11 mouse cellular contexts compared by ENCODE assay signal in the genomic region with DNA sequence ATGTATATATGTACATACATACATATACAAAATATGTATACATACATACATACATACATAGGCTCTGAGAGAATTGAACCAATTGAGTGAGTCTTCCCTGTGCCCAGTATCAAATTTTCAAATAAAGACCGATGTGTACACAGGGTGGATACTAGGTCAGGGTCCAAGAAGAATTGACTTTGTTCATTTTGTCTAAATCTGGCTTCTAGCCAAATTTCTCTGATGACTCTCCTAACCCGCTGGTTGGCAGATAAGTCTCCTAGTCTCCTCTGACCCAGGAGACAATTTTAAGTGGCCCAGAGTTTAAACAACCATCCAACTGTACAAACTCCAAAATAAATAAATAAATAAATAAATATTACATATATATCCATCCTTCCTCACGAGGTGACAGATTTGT. TPM values are rescaled to one million over a fixed set of nuclear protein-coding genes. Genes with fewer than 3 reads are reported as not detected.
A peak's percentile ranks its signal among the peaks of the same experiment; 100 is the strongest.
DNase-seq lines count a peak whose midpoint lies in the region; ATAC-seq lines count a peak whose summit lies in the region.
"Had no signal": no experiment of that assay in that cellular context is flagged by ENCODE, and none has a peak within 500 bp of the region (broad histone marks: within the 10 kb centered on the region; RNA-seq: fewer than 3 reads in every experiment).

No protein-coding gene starts in this region.

- peak overlapping the region; percentile 80 for H3K4me2 ChIP-seq in kidney, embryonic 16.5 days (replicated peaks; ENCODE audit: low read depth, low read length)
- H3K4me2 ChIP-seq in embryonic facial prominence, embryonic 15.5 days (replicated peaks), result peak overlapping the region; percentile 62
- peak overlapping the region; percentile 70 for H3K4me2 ChIP-seq in intestine, embryonic 15.5 days (replicated peaks)
- peak overlapping the region; percentile 74; the same call in 1 of the 2 replicates for H3K4me2 ChIP-seq in neural tube, embryonic 12.5 days (replicated peaks)

- no peak overlapping the region; the same call in 1 of the 2 replicates for H3K9ac ChIP-seq in kidney, embryonic 16.5 days (replicated peaks; ENCODE audit: low read length)
- H3K9ac ChIP-seq in embryonic facial prominence, embryonic 15.5 days, result no peak overlapping the region
- H3K9ac ChIP-seq in intestine, embryonic 15.5 days, result no peak overlapping the region; the same call in 1 of the 2 replicates
- no peak overlapping the region for H3K9ac ChIP-seq in neural tube, embryonic 12.5 days

- no peak for ATAC-seq in kidney, embryonic 16.5 days (ENCODE audit: low FRiP score, low TSS enrichment)
- ATAC-seq in embryonic facial prominence, embryonic 15.5 days (ENCODE audit: insufficient number of reproducible peaks, low FRiP score, low TSS enrichment, low read depth), result no peak
- peak; percentile 50 for ATAC-seq in intestine, embryonic 15.5 days
- ATAC-seq in neural tube, embryonic 12.5 days (ENCODE audit: low FRiP score, low read depth), result no peak
- ATAC-seq: Patski had no signal

- H3K36me3 ChIP-seq in kidney, embryonic 16.5 days (ENCODE audit: insufficient read depth, low read length), result no peaks in the 10 kb centered on the region
- H3K36me3 ChIP-seq in embryonic facial prominence, embryonic 15.5 days, result no peaks in the 10 kb centered on the region
- no peaks in the 10 kb centered on the region for H3K36me3 ChIP-seq in intestine, embryonic 15.5 days
- no peaks in the 10 kb centered on the region for H3K36me3 ChIP-seq in neural tube, embryonic 12.5 days

- intact Hi-C loops in gastrocnemius, postnatal 14 days (cut with DNase I; ENCODE audit: low total_unique reads), result no loop called here

- WGBS in kidney, embryonic 16.5 days, result 43% methylated on average over 3 of the region's 3 CpGs
- WGBS in embryonic facial prominence, embryonic 15.5 days, result 49% methylated on average over 3 of the region's 3 CpGs
- 22% methylated on average over 3 of the region's 3 CpGs for WGBS in intestine, embryonic 15.5 days
- WGBS in neural tube, embryonic 12.5 days, result 61% methylated on average over 3 of the region's 3 CpGs

- H3K4me3 ChIP-seq in kidney, embryonic 16.5 days (ENCODE audit: low read length), result peak overlapping the region; percentile 44
- H3K4me3 ChIP-seq in embryonic facial prominence, embryonic 15.5 days (replicated peaks), result no peak overlapping the region
- peak overlapping the region; percentile 31 for H3K4me3 ChIP-seq in intestine, embryonic 15.5 days (replicated peaks)
- no peak overlapping the region for H3K4me3 ChIP-seq in neural tube, embryonic 12.5 days

- H3K27me3 ChIP-seq in kidney, embryonic 16.5 days (ENCODE audit: insufficient read depth, low read length), result peaks cover 9% of the 10 kb centered on the region; the same call in 1 of the 2 replicates
- H3K27me3 ChIP-seq in embryonic facial prominence, embryonic 15.5 days, result peaks cover 16% of the 10 kb centered on the region
- no peaks in the 10 kb centered on the region; the same call in 1 of the 2 replicates for H3K27me3 ChIP-seq in intestine, embryonic 15.5 days (replicated peaks)
- peaks cover 46% of the 10 kb centered on the region for H3K27me3 ChIP-seq in neural tube, embryonic 12.5 days (replicated peaks)

- no peak for DNase-seq in kidney, adult 18-20 months
- no peak for DNase-seq in embryo, embryonic 11 days
- no peak for DNase-seq in gastrocnemius, postnatal 14 days
- no peak for DNase-seq in adrenal gland, postnatal 10 days

- no peak overlapping the region; the same call in 1 of the 2 replicates for H3K27ac ChIP-seq in kidney, embryonic 16.5 days (ENCODE audit: low read length)
- H3K27ac ChIP-seq in embryonic facial prominence, embryonic 15.5 days (replicated peaks), result no peak overlapping the region
- peak overlapping the region; percentile 64; the same call in 1 of the 2 replicates for H3K27ac ChIP-seq in intestine, embryonic 15.5 days
- no peak overlapping the region for H3K27ac ChIP-seq in neural tube, embryonic 12.5 days

- H3K9me3 ChIP-seq in kidney, embryonic 16.5 days (ENCODE audit: low read length), result no peaks in the 10 kb centered on the region
- no peaks in the 10 kb centered on the region for H3K9me3 ChIP-seq in embryonic facial prominence, embryonic 15.5 days (replicated peaks)
- no peaks in the 10 kb centered on the region for H3K9me3 ChIP-seq in intestine, embryonic 15.5 days
- no peaks in the 10 kb centered on the region for H3K9me3 ChIP-seq in neural tube, embryonic 12.5 days

- peaks cover 61% of the 10 kb centered on the region for H3K4me1 ChIP-seq in kidney, embryonic 16.5 days (ENCODE audit: insufficient read depth, low read length)
- H3K4me1 ChIP-seq in embryonic facial prominence, embryonic 15.5 days, result peaks cover 57% of the 10 kb centered on the region
- peaks cover 72% of the 10 kb centered on the region for H3K4me1 ChIP-seq in intestine, embryonic 15.5 days (replicated peaks)
- H3K4me1 ChIP-seq in neural tube, embryonic 12.5 days, result peaks cover 48% of the 10 kb centered on the region

RNA-seq across cellular contexts. Expression of a gene that starts 0.5 kb away (rescaled TPM):
- polyA plus RNA-seq in kidney, embryonic 16.5 days (2015; fragmentation: Nextera tagmentation; extraction: Ambion mirVana), result 107 and 116 TPM in 2 replicates
- 92.7 and 99.7 TPM in 2 replicates for polyA plus RNA-seq in embryonic facial prominence, embryonic 15.5 days (2015; fragmentation: Nextera tagmentation; extraction: Ambion mirVana)
- polyA plus RNA-seq in intestine, embryonic 15.5 days (2015; fragmentation: Nextera tagmentation; extraction: Ambion mirVana), result 80.0 and 85.4 TPM in 2 replicates
- polyA plus RNA-seq in neural tube, embryonic 12.5 days (2016; fragmentation: Nextera tagmentation; extraction: Ambion mirVana), result 44.7 and 47.9 TPM in 2 replicates
- 10 to 100 TPM; 59.2 to 71.6 TPM for total RNA-seq in gastrocnemius, postnatal 14 days (2021)
- total RNA-seq in adrenal gland, postnatal 10 days (2021), result 100 to 1,000 TPM; 130 to 145 TPM

RNA-seq across cellular contexts. Expression of a gene that starts 3.0 kb away (rescaled TPM):
- polyA plus RNA-seq in kidney, embryonic 16.5 days (2015; fragmentation: Nextera tagmentation; extraction: Ambion mirVana), result 6.2 and 7.4 TPM in 2 replicates
- polyA plus RNA-seq in embryonic facial prominence, embryonic 15.5 days (2015; fragmentation: Nextera tagmentation; extraction: Ambion mirVana), result 29.9 and 41.1 TPM in 2 replicates
- polyA plus RNA-seq in intestine, embryonic 15.5 days (2015; fragmentation: Nextera tagmentation; extraction: Ambion mirVana), result 0.43 and 0.54 TPM in 2 replicates
- 4.4 and 6.8 TPM in 2 replicates for polyA plus RNA-seq in neural tube, embryonic 12.5 days (2016; fragmentation: Nextera tagmentation; extraction: Ambion mirVana)
- total RNA-seq in gastrocnemius, postnatal 14 days (2021), result 1 to 10 TPM; 6.2 to 7.3 TPM
- total RNA-seq in adrenal gland, postnatal 10 days (2021), result 1 to 10 TPM in 1 of 2 experiments, under 1 TPM in 1; 0.57 to 1.9 TPM
- total RNA-seq: heart, adult 2 months had no signal
- polyA plus RNA-seq: heart, adult 2 months; macrophage; Patski had no signal

RNA-seq across cellular contexts. Expression of a gene that starts 25.8 kb away (rescaled TPM):
- 1,922 and 2,030 TPM in 2 replicates for polyA plus RNA-seq in kidney, embryonic 16.5 days (2015; fragmentation: Nextera tagmentation; extraction: Ambion mirVana)
- polyA plus RNA-seq in embryonic facial prominence, embryonic 15.5 days (2015; fragmentation: Nextera tagmentation; extraction: Ambion mirVana), result 1,563 and 1,577 TPM in 2 replicates
- polyA plus RNA-seq in intestine, embryonic 15.5 days (2015; fragmentation: Nextera tagmentation; extraction: Ambion mirVana), result 1,578 and 1,609 TPM in 2 replicates
- polyA plus RNA-seq in neural tube, embryonic 12.5 days (2016; fragmentation: Nextera tagmentation; extraction: Ambion mirVana), result 1,381 and 1,470 TPM in 2 replicates
- total RNA-seq in gastrocnemius, postnatal 14 days (2021), result 100 to 1,000 TPM; 735 to 778 TPM
- total RNA-seq in adrenal gland, postnatal 10 days (2021), result 1,000 to 10,000 TPM; 1,111 to 1,198 TPM

RNA-seq across cellular contexts. Expression of a gene that starts 35.2 kb away (rescaled TPM):
- polyA plus RNA-seq in kidney, embryonic 16.5 days (2015; fragmentation: Nextera tagmentation; extraction: Ambion mirVana), result 159 and 170 TPM in 2 replicates
- polyA plus RNA-seq in embryonic facial prominence, embryonic 15.5 days (2015; fragmentation: Nextera tagmentation; extraction: Ambion mirVana), result 133 and 139 TPM in 2 replicates
- 124 and 128 TPM in 2 replicates for polyA plus RNA-seq in intestine, embryonic 15.5 days (2015; fragmentation: Nextera tagmentation; extraction: Ambion mirVana)
- 87.6 and 90.5 TPM in 2 replicates for polyA plus RNA-seq in neural tube, embryonic 12.5 days (2016; fragmentation: Nextera tagmentation; extraction: Ambion mirVana)
- 10 to 100 TPM; 25.6 to 28.6 TPM for total RNA-seq in gastrocnemius, postnatal 14 days (2021)
- 10 to 100 TPM; 65.9 TPM for total RNA-seq in adrenal gland, postnatal 10 days (2021)

RNA-seq across cellular contexts. Expression of a gene that starts 43.4 kb away (rescaled TPM):
- polyA plus RNA-seq in kidney, embryonic 16.5 days (2015; fragmentation: Nextera tagmentation; extraction: Ambion mirVana), result 5.9 and 6.4 TPM in 2 replicates
- polyA plus RNA-seq in embryonic facial prominence, embryonic 15.5 days (2015; fragmentation: Nextera tagmentation; extraction: Ambion mirVana), result 5.5 and 6.3 TPM in 2 replicates
- 4.8 and 4.9 TPM in 2 replicates for polyA plus RNA-seq in intestine, embryonic 15.5 days (2015; fragmentation: Nextera tagmentation; extraction: Ambion mirVana)
- 7.4 and 7.5 TPM in 2 replicates for polyA plus RNA-seq in neural tube, embryonic 12.5 days (2016; fragmentation: Nextera tagmentation; extraction: Ambion mirVana)
- 1 to 10 TPM; 1.1 to 1.4 TPM for total RNA-seq in gastrocnemius, postnatal 14 days (2021)
- total RNA-seq in adrenal gland, postnatal 10 days (2021), result 1 to 10 TPM; 4.4 to 6.2 TPM

Comparison
In these comparisons a context has a peak if more than half of its experiments do, and no peak if none do; other contexts are left out.
1. H3K4me3 ChIP-seq: peak in kidney, embryonic 16.5 days (single experiment) and intestine, embryonic 15.5 days (single experiment); none in embryonic facial prominence, embryonic 15.5 days (single experiment) and neural tube, embryonic 12.5 days (single experiment).
2. Peak in every context shown above with its lines, with median percentiles within 50 percentile points of each other: H3K4me2 ChIP-seq.